Mouse (Mus musculus) cortical plate, adult 2 months (tissue): ENCODE results near the gene Samd7. TPM values are rescaled to one million over a fixed set of nuclear protein-coding genes. Genes with fewer than 3 reads are reported as not detected.
A peak's percentile ranks its signal among the peaks of the same experiment; 100 is the strongest.

Experiments used
- H3K27ac ChIP-seq: fragments of 200-500 bp; 2 replicates; pipeline ENCODE4 v1.5.1; 2012; ENCODE audit warnings: low read length, control low read depth, inconsistent platforms; ENCODE audit not compliant: insufficient read depth
- H3K4me1 ChIP-seq: fragments of 200-500 bp; 2 replicates; pipeline ENCODE4 v1.6.1; 2011; ENCODE audit warnings: low read length; ENCODE audit not compliant: control insufficient read depth, insufficient read depth
- H3K4me3 ChIP-seq: fragments of 200-500 bp; 2 replicates; pipeline ENCODE4 v1.5.1; 2011; ENCODE audit warnings: mild to moderate bottlenecking, low read length, control low read depth; ENCODE audit not compliant: insufficient read depth
- CTCF ChIP-seq: fragments of 200-500 bp; IDR thresholded peaks from 2 replicates; pipeline ENCODE4 v1.5.1; 2011; ENCODE audit warnings: mild to moderate bottlenecking, control low read depth, low read length; ENCODE audit not compliant: insufficient read depth; ENCODE audit errors: extremely low read depth
- POLR2A ChIP-seq: fragments of 200-500 bp; IDR thresholded peaks from 2 replicates; pipeline ENCODE4 v1.6.1; 2011; ENCODE audit warnings: mild to moderate bottlenecking, low read length, control low read depth; ENCODE audit not compliant: insufficient read depth; ENCODE audit errors: extremely low read depth
- polyA plus RNA-seq: library from polyadenylated mRNA; depleted of rRNA; stranded (reverse); fragments of >200 nt; gene quantifications from 2 replicates; pipeline ENCODE4 v1.2.3, GENCODE M21; 2012

Samd7 gene
- polyA plus RNA-seq, 1 experiment: 0.04 TPM

DNA sequence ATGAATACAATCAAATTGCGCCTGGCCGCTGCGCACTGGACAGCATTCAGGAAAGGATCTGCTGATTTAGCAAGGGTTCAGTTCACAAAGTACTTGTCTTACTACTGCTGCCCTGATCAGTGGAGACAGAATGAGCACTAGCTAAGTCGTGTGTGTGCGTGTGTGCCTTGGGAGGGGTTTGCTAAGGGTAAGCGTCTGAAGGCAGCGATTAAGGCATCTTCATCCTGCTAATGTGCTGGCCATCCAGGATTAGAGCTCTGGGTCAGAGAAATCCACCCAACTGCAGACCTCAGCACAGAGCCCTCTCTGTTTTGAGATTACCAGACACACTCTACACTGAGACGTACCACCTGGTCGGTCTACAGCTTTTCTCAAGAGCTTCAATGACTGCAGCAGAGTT lies 2.2 kb downstream of the Samd7 start:
- Histone ChIP-seq H3K4me3 (no peak overlapping the region), H3K4me1 (no peaks in the 10 kb centered on the region), H3K27ac (no peak overlapping the region)
- TF ChIP-seq POLR2A (no peak), CTCF (no peak)

DNA sequence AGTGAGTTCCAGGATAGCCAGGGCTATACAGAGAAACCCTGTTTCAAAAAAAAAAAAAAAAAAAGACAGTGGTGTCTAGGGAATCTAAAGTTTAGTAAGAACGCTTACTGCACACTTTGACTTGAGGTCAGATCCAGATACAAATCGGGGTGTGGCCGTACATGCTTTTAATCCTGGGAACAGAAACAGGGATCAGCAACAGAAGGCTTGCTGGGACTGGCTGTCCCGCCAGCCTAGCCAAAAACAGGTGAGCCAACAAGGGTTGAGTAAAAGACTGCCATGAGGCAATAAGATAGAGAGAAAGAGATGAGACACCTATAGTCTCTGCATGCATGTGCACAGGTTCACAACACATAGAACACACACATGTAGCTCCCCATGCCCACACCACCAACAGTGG lies 8.6 kb downstream of the Samd7 start:
- TF ChIP-seq POLR2A (no peak), CTCF (no peak)

DNA sequence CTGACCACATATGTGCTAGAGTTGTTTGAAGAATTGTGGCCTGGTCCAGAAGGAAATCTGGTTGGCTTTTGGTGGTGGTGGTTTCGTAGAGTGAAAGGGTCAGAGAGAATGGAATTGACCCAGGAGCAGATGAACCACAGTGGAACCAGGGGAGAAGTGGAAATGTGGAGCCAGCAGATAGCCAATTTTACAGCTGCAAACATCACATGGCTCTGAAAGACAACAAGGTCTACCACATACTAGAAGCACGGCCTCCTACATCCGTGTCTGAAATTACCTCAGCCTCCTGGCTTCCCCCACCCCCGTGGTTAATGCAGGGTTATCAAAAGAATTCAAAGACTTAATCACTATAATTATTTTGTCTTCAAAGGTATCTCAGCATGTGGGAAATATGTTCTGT lies 18.8 kb downstream of the Samd7 start:
- TF ChIP-seq POLR2A (no peak), CTCF (no peak)
- Histone ChIP-seq H3K4me1 (0 out of 2 replicates have a peak, but pooled peaks cover 2% of the 10 kb centered on the region), H3K4me3 (no peak overlapping the region), H3K27ac (no peak overlapping the region)

More for the DNA sequence above, 8.6 kb downstream of the Samd7 start:
- Histone ChIP-seq H3K4me3 (no peak overlapping the region), H3K4me1 (no peaks in the 10 kb centered on the region), H3K27ac (no peak overlapping the region)

DNA sequence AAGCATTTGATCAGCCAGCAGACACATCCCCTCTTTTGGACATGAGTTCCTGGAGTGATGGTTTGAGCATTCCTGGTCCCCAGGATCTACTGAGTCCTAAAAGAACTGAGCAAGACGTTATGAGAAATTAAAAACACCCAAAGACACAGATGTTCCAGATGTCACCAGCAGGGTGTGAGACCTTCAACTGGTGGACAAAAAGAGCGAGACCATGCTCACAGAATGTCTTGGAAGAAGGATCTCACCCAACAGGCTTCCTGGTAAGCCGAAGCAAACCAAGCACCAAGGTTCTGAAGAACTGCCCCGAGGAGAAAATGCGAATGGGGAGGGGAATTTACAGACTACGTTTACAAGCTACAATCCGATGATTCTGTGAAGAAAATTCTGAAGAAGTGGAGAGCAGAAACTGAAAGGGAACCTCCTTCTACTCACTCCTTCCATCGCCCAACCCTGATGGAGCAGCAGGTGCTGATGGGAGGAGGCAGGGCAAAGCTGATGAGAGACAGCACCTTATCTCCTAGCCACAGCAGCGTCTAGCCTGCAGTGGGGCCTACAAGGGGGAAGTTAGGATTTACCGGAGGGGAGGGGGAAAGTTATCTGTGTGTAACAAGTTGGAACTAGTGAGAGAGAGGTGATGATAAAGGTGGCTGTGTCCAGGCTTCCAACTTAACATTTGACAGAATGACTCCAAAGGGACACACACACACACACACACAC lies 19.4 kb downstream of the Samd7 start:
- TF ChIP-seq POLR2A (no peak), CTCF (no peak)
- Histone ChIP-seq H3K4me3 (no peak overlapping the region), H3K27ac (no peak overlapping the region), H3K4me1 (0 out of 2 replicates have a peak, but pooled peaks cover 2% of the 10 kb centered on the region)

DNA sequence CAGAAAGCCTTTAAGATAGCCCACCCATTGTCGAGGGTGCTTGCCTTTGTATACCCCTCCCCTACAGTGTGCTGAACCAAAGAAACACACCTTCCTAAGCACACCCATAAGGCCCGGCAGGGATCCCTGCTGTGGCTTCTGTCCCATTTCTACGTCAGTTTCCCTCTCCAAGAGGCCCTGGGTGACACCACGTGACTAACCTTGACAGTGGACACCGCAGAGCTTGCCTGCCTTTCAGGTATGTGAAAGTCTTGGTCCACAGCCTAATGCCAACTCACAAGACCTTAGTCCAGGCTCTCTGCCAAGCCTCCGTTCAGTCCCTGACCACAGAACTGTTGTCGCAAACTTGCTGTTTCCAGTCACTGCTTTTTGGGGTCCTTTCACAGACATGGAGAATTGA lies 20.1 kb downstream of the Samd7 start:
- Histone ChIP-seq H3K4me3 (no peak overlapping the region), H3K4me1 (0 out of 2 replicates have a peak, but pooled peaks cover 2% of the 10 kb centered on the region), H3K27ac (no peak overlapping the region)
- TF ChIP-seq POLR2A: no peak
- TF ChIP-seq CTCF: no peak

DNA sequence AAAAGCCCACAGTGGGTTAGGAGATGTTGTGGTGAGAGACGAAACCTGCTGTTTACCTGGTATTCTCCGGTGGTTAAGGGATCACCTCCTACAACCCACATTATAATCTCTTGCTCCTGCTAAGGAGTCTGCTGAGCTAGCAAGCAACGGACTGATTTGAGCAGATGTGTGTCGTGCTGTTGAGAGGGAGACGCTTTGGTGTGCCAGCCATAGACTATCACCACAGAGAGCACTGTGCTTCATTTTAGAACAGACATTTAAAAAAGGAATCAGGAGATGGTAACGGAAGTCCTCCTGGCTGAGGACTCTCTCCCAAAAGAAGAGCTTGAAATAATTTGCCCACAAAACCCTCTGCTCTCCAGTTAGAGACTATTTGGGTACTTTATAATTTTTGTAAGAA lies 21.2 kb downstream of the Samd7 start:
- H3K27ac ChIP-seq: no peak overlapping the region
- 0 out of 2 replicates have a peak, but pooled peaks cover 2% of the 10 kb centered on the region for H3K4me1 ChIP-seq
- TF ChIP-seq POLR2A (no peak), CTCF (no peak)

DNA sequence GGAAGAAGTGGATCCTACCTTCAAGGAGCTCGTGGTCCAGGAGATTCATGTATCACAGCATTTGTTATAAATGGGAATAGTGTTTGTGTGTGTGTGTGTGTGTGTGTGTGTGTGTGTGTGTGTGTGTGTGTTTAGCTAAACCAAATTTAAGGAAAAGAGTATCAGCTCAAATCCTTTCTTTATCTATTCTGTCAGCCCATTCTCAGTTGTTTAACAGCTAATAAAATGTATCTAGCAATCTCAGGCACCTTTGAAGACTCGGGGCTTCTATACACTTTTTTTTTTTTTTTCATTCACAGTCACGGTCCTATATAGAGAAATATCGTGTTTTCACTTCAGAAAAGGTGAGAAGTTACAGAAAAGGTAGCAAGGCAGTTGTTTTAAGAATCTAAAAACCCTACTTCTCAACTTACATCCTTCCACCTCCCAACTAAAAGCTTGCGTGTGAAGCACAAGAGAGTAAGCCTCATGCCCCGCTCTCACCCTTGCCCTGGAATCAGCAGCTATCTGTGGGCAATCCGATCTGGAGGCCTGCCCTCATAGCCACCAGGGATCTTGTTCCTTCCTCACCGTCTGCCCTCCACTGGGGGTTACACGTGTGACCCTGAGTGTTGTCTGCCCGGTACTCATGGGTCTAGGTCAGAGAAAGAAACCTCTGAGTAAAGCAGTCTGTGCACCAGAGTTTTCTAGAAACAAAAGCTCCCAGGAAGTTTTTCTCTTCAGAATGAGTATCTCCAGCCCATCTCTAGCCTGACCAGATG lies 23.8 kb downstream of the Samd7 start:
- H3K4me3 ChIP-seq: no peak overlapping the region
- no peak overlapping the region for H3K27ac ChIP-seq
- H3K4me1 ChIP-seq: peaks cover 3% of the 10 kb centered on the region; the same call in 1 of the 2 replicates
- TF ChIP-seq POLR2A: no peak
- no peak for TF ChIP-seq CTCF

More for the DNA sequence above, 21.2 kb downstream of the Samd7 start:
- no peak overlapping the region for H3K4me3 ChIP-seq

DNA sequence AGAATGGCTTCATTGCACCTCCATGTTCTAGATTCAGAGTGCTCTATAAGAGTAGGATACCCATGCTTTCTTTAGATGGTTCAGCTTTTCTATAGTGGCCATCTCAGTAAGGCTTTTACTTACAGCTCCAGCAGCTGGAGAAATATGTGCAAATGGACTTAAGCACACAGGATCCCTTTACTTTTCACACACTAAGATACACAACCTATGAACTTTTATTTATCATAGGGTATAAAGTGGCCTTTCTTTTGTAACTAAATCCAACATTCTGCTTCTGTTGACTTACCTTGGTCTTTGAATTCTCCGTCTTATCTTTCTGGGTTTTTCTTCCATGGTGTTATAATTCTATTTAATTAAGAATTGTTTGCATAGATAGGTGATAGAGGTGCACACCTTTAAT lies 25.5 kb downstream of the Samd7 start:
- Histone ChIP-seq H3K27ac (no peak overlapping the region), H3K4me3 (no peak overlapping the region), H3K4me1 (peaks cover 4% of the 10 kb centered on the region; the same call in 1 of the 2 replicates)
- TF ChIP-seq POLR2A (no peak), CTCF (no peak)

DNA sequence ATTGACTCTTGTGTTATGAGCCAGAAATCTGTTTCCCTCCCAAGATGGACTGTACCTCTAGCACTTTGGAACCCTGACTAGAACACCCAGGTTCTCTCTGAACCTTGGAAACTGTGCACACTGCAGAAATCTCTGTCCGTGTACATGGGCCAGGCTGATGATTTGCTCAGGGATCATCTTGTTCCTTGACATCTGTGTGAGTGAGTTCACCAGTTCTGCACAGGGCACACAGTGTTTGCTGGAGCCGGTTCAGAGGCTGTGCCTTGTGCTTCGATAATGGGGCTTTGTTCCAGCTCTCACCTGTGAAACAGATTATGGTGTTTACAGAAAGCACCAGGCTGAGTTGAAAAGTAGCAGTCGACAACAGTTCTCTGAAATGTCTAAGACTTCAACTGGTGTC lies 26.5 kb downstream of the Samd7 start:
- Histone ChIP-seq H3K27ac (no peak overlapping the region), H3K4me3 (no peak overlapping the region), H3K4me1 (peaks cover 4% of the 10 kb centered on the region; the same call in 1 of the 2 replicates)
- TF ChIP-seq CTCF: no peak
- no peak for TF ChIP-seq POLR2A

DNA sequence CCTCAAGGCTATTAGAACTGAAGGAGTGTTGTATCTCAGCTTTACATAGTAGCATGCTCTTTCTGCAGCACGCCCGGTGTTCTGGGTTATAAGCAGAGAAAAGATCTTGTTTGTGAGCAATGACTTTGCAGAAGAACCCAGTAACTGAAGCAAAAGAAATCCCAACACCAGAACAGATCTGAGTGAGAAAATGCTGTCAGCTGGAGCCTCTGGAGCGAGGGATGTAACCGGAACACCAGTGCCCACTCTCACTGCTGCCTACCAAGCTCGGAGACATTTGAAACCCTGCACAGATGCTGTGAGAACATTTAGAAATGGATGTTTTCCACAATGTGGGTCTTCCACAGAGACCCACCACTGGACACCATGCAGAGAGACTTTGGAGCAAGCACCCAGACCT lies 28.6 kb downstream of the Samd7 start:
- Histone ChIP-seq H3K4me3 (no peak overlapping the region), H3K4me1 (peaks cover 4% of the 10 kb centered on the region; the same call in 1 of the 2 replicates), H3K27ac (peak overlapping the region; percentile 22; the same call in 1 of the 2 replicates)
- TF ChIP-seq CTCF: no peak
- no peak for TF ChIP-seq POLR2A
